Comparison of ENCODE assay signal across 10 mouse cellular contexts in genomic region chr11:108224233-108224973, GRCm38 (mm10).
DNase-seq lines count a peak whose midpoint lies in the region; ATAC-seq and TF ChIP-seq lines count a peak whose summit lies in the region.
"Had no signal": no experiment of that assay in that cellular context is flagged by ENCODE, and none has a peak within 500 bp of the region (broad histone marks: within the 10 kb centered on the region; RNA-seq: fewer than 3 reads in every experiment).

No protein-coding gene starts in this region.

- H3K27ac ChIP-seq in heart, embryonic 10.5 days = peak overlapping the region; percentile 53; the same call in 1 of the 2 replicates
- H3K27ac ChIP-seq in lung, embryonic 14.5 days (ENCODE audit: low read depth) = no peak overlapping the region
- H3K27ac ChIP-seq: liver, embryonic 14.5 days had no signal

- TF ChIP-seq CTCF in lung, embryonic 14.5 days (IDR thresholded peaks at IDR 0.05; ENCODE audit: low read depth) = no peak
- TF ChIP-seq CTCF in brain, embryonic 14.5 days (IDR thresholded peaks at IDR 0.05; ENCODE audit: borderline replicate concordance, extremely low read depth, insufficient read depth, insufficient read length) = no peak

- TF ChIP-seq POLR2A in brain, embryonic 14.5 days (IDR thresholded peaks at IDR 0.05; ENCODE audit: borderline replicate concordance, extremely low read depth, insufficient read depth, insufficient read length, poor library complexity, severe bottlenecking) = no peak

- H3K36me3 ChIP-seq in heart, embryonic 10.5 days = no peaks in the 10 kb centered on the region
- H3K36me3 ChIP-seq in lung, embryonic 14.5 days (ENCODE audit: insufficient read depth) = no peaks in the 10 kb centered on the region

- peaks cover 59% of the 10 kb centered on the region for H3K4me1 ChIP-seq in heart, embryonic 10.5 days
- peaks cover 25% of the 10 kb centered on the region for H3K4me1 ChIP-seq in lung, embryonic 14.5 days (ENCODE audit: insufficient read depth)

- 0 out of 2 replicates have a peak overlapping the region, but pooled peaks have one; percentile 9 for H3K4me3 ChIP-seq in heart, embryonic 10.5 days
- no peak overlapping the region for H3K4me3 ChIP-seq in lung, embryonic 14.5 days (ENCODE audit: low read depth, low read length)

- H3K9me3 ChIP-seq in heart, embryonic 10.5 days = no peaks in the 10 kb centered on the region
- no peaks in the 10 kb centered on the region for H3K9me3 ChIP-seq in lung, embryonic 14.5 days (ENCODE audit: low read depth, low read length)

- no peaks in the 10 kb centered on the region for H3K27me3 ChIP-seq in heart, embryonic 10.5 days (ENCODE audit: insufficient read depth, poor library complexity, severe bottlenecking)
- no peaks in the 10 kb centered on the region for H3K27me3 ChIP-seq in lung, embryonic 14.5 days (ENCODE audit: insufficient read depth, low read length)

- H3K4me2 ChIP-seq in lung, embryonic 14.5 days = peak overlapping the region; percentile 8; the same call in 1 of the 2 replicates

- DNase-seq in heart, embryonic 10.5 days (ENCODE audit: low spot score) = no peak
- DNase-seq in heart, postnatal 10 days = no peak
- peak; percentile 76 for DNase-seq in lung, embryonic 14.5 days
- DNase-seq in lung, adult 18-20 months = no peak
- peak; percentile 68 for DNase-seq in brain, embryonic 14.5 days (ENCODE audit: low read depth)
- DNase-seq in retina, postnatal 1 day = peak; percentile 69
- DNase-seq in frontal cortex, postnatal 14 days (ENCODE audit: low spot score in 2 of 2) = no peak
- no peak for DNase-seq in urinary bladder, adult 2 months (ENCODE audit: low spot score)
- DNase-seq: kidney, adult 11 months had no signal

- 39% methylated on average over 11 of the region's 11 CpGs for WGBS in heart, embryonic 10.5 days
- 30% methylated on average over 11 of the region's 11 CpGs for WGBS in lung, embryonic 14.5 days

- ATAC-seq in lung, embryonic 14.5 days (ENCODE audit: insufficient read depth) = peak; percentile 29; the same call in 1 of the 2 replicates

- intact Hi-C loops in heart, postnatal 10 days (cut with DNase I) = no loop called here

- H3K9ac ChIP-seq in lung, embryonic 14.5 days = no peak overlapping the region
- H3K9ac ChIP-seq: liver, embryonic 14.5 days had no signal

Comparison
In these comparisons a context has a peak if more than half of its experiments do, and no peak if none do; other contexts are left out.
1. DNase-seq: peak in lung, embryonic 14.5 days (single experiment), brain, embryonic 14.5 days (single experiment) and retina, postnatal 1 day (single experiment); none in heart, embryonic 10.5 days (single experiment), heart, postnatal 10 days (0 of 2), lung, adult 18-20 months (0 of 2), frontal cortex, postnatal 14 days (0 of 2) and urinary bladder, adult 2 months (single experiment).